ENCODE assay signal across 11 mouse cellular contexts in the genomic region with DNA sequence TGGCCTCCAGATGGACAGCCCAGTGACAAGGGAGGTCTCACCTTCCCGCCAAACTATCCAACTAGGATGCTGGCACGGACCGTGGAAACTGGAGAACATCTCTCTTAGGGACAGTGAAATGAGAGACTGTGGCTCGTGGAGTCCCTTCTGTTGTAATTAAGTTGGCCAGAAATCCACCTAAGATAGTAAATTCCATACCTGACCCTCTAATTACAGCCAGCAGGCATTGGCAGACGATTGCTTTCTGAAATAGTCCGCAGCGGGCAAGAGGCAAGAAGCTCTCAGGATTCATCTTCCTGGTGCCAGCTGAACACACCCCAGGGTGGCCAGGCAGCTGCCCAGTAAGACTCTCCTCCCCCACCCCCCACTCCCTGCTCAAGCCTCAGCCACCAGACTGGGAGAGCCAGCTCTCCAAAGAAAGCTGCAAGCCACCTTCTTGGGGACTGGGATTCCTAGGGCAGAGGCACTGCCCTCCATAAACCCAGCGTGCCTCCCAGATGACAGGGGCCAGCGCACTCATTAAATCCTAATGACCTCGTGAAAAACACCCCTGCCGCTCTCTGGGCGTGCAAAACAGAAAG. TPM values are rescaled to one million over a fixed set of nuclear protein-coding genes. Genes with fewer than 3 reads are reported as not detected.
DNase-seq lines count a peak whose midpoint lies in the region; ATAC-seq lines count a peak whose summit lies in the region.
"Had no signal": no experiment of that assay in that cellular context is flagged by ENCODE, and none has a peak within 500 bp of the region (broad histone marks: within the 10 kb centered on the region; RNA-seq: fewer than 3 reads in every experiment).

No protein-coding gene starts in this region.

- H3K36me3 ChIP-seq in midbrain, embryonic 10.5 days = peaks cover 47% of the 10 kb centered on the region
- H3K36me3 ChIP-seq in midbrain, embryonic 11.5 days (ENCODE audit: control insufficient read depth, insufficient read depth, low read length) = no peaks in the 10 kb centered on the region
- H3K36me3 ChIP-seq in embryonic facial prominence, embryonic 10.5 days (replicated peaks) = peaks cover 71% of the 10 kb centered on the region
- H3K36me3 ChIP-seq in hindbrain, embryonic 12.5 days = no peaks in the 10 kb centered on the region
- H3K36me3 ChIP-seq: intestine, embryonic 15.5 days; liver, embryonic 15.5 days had no signal

- peak overlapping the region; percentile 55 for H3K27ac ChIP-seq in midbrain, embryonic 10.5 days (replicated peaks)
- no peak overlapping the region for H3K27ac ChIP-seq in midbrain, embryonic 11.5 days (ENCODE audit: low read depth, low read length)
- peak overlapping the region; percentile 11; the same call in 1 of the 2 replicates for H3K27ac ChIP-seq in embryonic facial prominence, embryonic 10.5 days (replicated peaks)
- H3K27ac ChIP-seq in hindbrain, embryonic 12.5 days = peak overlapping the region; percentile 44
- H3K27ac ChIP-seq: intestine, embryonic 15.5 days; liver, embryonic 15.5 days had no signal

- H3K9me3 ChIP-seq in midbrain, embryonic 10.5 days (replicated peaks) = no peaks in the 10 kb centered on the region
- no peaks in the 10 kb centered on the region for H3K9me3 ChIP-seq in midbrain, embryonic 11.5 days (ENCODE audit: control insufficient read depth, low read length)
- no peaks in the 10 kb centered on the region for H3K9me3 ChIP-seq in embryonic facial prominence, embryonic 10.5 days
- H3K9me3 ChIP-seq in hindbrain, embryonic 12.5 days (replicated peaks) = no peaks in the 10 kb centered on the region
- H3K9me3 ChIP-seq: intestine, embryonic 15.5 days; liver, embryonic 15.5 days had no signal

- H3K4me2 ChIP-seq in midbrain, embryonic 11.5 days = no peak overlapping the region
- H3K4me2 ChIP-seq in hindbrain, embryonic 12.5 days (replicated peaks) = no peak overlapping the region
- H3K4me2 ChIP-seq: intestine, embryonic 15.5 days; liver, embryonic 15.5 days had no signal

- intact Hi-C loops in heart, postnatal 10 days (cut with DNase I) = no loop called here

- H3K4me1 ChIP-seq in midbrain, embryonic 10.5 days = peaks cover 30% of the 10 kb centered on the region
- 0 out of 2 replicates have a peak, but pooled peaks cover 3% of the 10 kb centered on the region for H3K4me1 ChIP-seq in midbrain, embryonic 11.5 days (ENCODE audit: control insufficient read depth, insufficient read depth, low read length)
- H3K4me1 ChIP-seq in embryonic facial prominence, embryonic 10.5 days = peaks cover 34% of the 10 kb centered on the region
- H3K4me1 ChIP-seq in hindbrain, embryonic 12.5 days = peaks cover 22% of the 10 kb centered on the region
- H3K4me1 ChIP-seq: liver, embryonic 15.5 days had no signal

- no peaks in the 10 kb centered on the region for H3K27me3 ChIP-seq in midbrain, embryonic 10.5 days (ENCODE audit: low read depth, poor library complexity, severe bottlenecking)
- no peaks in the 10 kb centered on the region for H3K27me3 ChIP-seq in midbrain, embryonic 11.5 days (ENCODE audit: control insufficient read depth, insufficient read depth, low read length)
- no peaks in the 10 kb centered on the region for H3K27me3 ChIP-seq in embryonic facial prominence, embryonic 10.5 days (replicated peaks; ENCODE audit: low read depth, poor library complexity, severe bottlenecking)
- no peaks in the 10 kb centered on the region for H3K27me3 ChIP-seq in hindbrain, embryonic 12.5 days
- H3K27me3 ChIP-seq: intestine, embryonic 15.5 days; liver, embryonic 15.5 days had no signal

- H3K9ac ChIP-seq in midbrain, embryonic 11.5 days (ENCODE audit: low read length) = no peak overlapping the region
- no peak overlapping the region for H3K9ac ChIP-seq in hindbrain, embryonic 12.5 days
- H3K9ac ChIP-seq: intestine, embryonic 15.5 days; liver, embryonic 15.5 days had no signal

- no peak for DNase-seq in midbrain, embryonic 10.5 days (ENCODE audit: low spot score)
- DNase-seq in midbrain, embryonic 11.5 days (ENCODE audit: low spot score, missing footprints) = no peak
- no peak for DNase-seq in embryonic facial prominence, embryonic 10.5 days (ENCODE audit: low spot score)
- peak; percentile 71 for DNase-seq in retina, embryonic 14.5 days (ENCODE audit: low spot score)
- DNase-seq in heart, postnatal 10 days = no peak
- DNase-seq in testis, postnatal 10 days (ENCODE audit: low spot score) = no peak
- DNase-seq in adrenal gland, postnatal 14 days = no peak
- DNase-seq: spleen, adult 18-20 months had no signal

- ATAC-seq in midbrain, embryonic 11.5 days (ENCODE audit: low FRiP score) = no peak
- ATAC-seq in hindbrain, embryonic 12.5 days (ENCODE audit: low FRiP score) = 0 out of 2 replicates have a peak, but pooled peaks have one; percentile 20
- ATAC-seq: intestine, embryonic 15.5 days had no signal

- no peak overlapping the region for H3K4me3 ChIP-seq in midbrain, embryonic 10.5 days
- no peak overlapping the region for H3K4me3 ChIP-seq in midbrain, embryonic 11.5 days (ENCODE audit: low read depth, low read length)
- H3K4me3 ChIP-seq in embryonic facial prominence, embryonic 10.5 days = no peak overlapping the region
- H3K4me3 ChIP-seq in hindbrain, embryonic 12.5 days = no peak overlapping the region
- H3K4me3 ChIP-seq: intestine, embryonic 15.5 days; liver, embryonic 15.5 days had no signal

- WGBS in midbrain, embryonic 10.5 days = 62% methylated on average over 12 of the region's 12 CpGs
- WGBS in midbrain, embryonic 11.5 days = 57% methylated on average over 12 of the region's 12 CpGs
- 48% methylated on average over 12 of the region's 12 CpGs for WGBS in embryonic facial prominence, embryonic 10.5 days
- 49% methylated on average over 12 of the region's 12 CpGs for WGBS in hindbrain, embryonic 12.5 days

RNA-seq across cellular contexts. Expression of a gene that starts 51.9 kb away (rescaled TPM):
- 8.9 and 9.9 TPM in 2 replicates for polyA plus RNA-seq in midbrain, embryonic 10.5 days (2016; fragmentation: Nextera tagmentation; extraction: Ambion mirVana)
- polyA plus RNA-seq in midbrain, embryonic 11.5 days (2014; fragmentation: Nextera tagmentation; extraction: Ambion mirVana) = 8.2 and 9.0 TPM in 2 replicates
- 14.1 and 15.0 TPM in 2 replicates for polyA plus RNA-seq in embryonic facial prominence, embryonic 10.5 days (2016; fragmentation: Nextera tagmentation; extraction: Ambion mirVana)
- 8.1 and 8.3 TPM in 2 replicates for polyA plus RNA-seq in hindbrain, embryonic 12.5 days (2016; fragmentation: Nextera tagmentation; extraction: Ambion mirVana)
- 1 to 10 TPM; 3.8 to 4.2 TPM for total RNA-seq in heart, postnatal 10 days (2021)
- 1.5 and 2.3 TPM in 2 replicates for total RNA-seq in adrenal gland, postnatal 14 days (2021)
